Mouse (Mus musculus) frontal cortex, postnatal 14 days (tissue): ENCODE results near the gene Stx17.

Experiments used
- DNase-seq, 2 experiments: peaks; one replicate each; pipeline ENCODE4 v3.0.0; 2022; ENCODE audit warnings: low spot score in 2 of 2

Stx17 gene

GRCm38 (mm10) chr4:48163851-48164250 is 39.1 kb downstream of the Stx17 start:
- DNase-seq = no peak

GRCm38 (mm10) chr4:48175666-48176065 is 51.0 kb downstream of the Stx17 start:
- no peak for DNase-seq

- DNase-seq = no peak
These were observed 56.2 kb downstream of the Stx17 start for GRCm38 (mm10) chr4:48180922-48181321.

GRCm38 (mm10) chr4:48181366-48181765 is 56.7 kb downstream of the Stx17 start:
- no peak for DNase-seq

- DNase-seq = no peak
These were observed 57.5 kb downstream of the Stx17 start for GRCm38 (mm10) chr4:48182115-48182806.

- no peak for DNase-seq
These were observed 73.2 kb downstream of the Stx17 start for GRCm38 (mm10) chr4:48197925-48198324.

GRCm38 (mm10) chr4:48198447-48198846 is 73.7 kb downstream of the Stx17 start:
- no peak for DNase-seq

- DNase-seq = no peak
These were observed 78.8 kb downstream of the Stx17 start for GRCm38 (mm10) chr4:48203564-48203963.

- DNase-seq = peak in 1 of 2 experiments; percentile 47
These were observed 100.5 kb downstream of the Stx17 start for GRCm38 (mm10) chr4:48225173-48225572.

- DNase-seq = no peak
These were observed 100.9 kb downstream of the Stx17 start for GRCm38 (mm10) chr4:48225604-48226003.

- DNase-seq = no peak
These were observed 102.1 kb downstream of the Stx17 start for GRCm38 (mm10) chr4:48226800-48227199.
